Mouse (Mus musculus) T-helper 17 cell (primary cell): Measurements from ENCODE around the gene Stx6.

ENCODE experiments used
- in situ Hi-C, 2 experiments: fragments of 300-600 bp; cut with MboI, MseI; formaldehyde crosslinking; loops; 1 replicate in 1 of 2; 2 replicates in 1 of 2; pipeline ENCODE4 v1.15.1; 2025; ENCODE audit warnings: high pct_unique_total_duplicates in 2 of 2

Stx6 gene

DNA sequence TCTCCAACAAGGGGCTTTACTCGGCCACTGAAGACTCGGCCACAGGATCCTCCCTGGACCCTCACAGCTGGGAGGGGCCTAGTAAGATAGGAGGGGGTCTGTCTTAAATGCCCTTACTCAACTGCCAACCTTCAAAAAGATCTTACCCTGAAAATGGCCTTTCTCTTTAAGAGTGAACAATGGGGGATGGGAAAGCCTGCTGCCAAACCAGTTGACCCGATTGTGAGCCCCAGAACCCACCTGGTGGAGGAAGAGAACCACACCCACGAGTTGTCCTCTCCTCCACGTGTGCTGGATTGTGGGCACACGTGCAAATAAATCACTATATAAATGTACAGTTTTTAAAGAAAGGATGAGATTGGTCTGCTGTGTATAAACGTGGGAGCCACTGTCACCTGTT, 46.8 kb downstream of the Stx6 start:
- in situ Hi-C loops = no loop called here

DNA sequence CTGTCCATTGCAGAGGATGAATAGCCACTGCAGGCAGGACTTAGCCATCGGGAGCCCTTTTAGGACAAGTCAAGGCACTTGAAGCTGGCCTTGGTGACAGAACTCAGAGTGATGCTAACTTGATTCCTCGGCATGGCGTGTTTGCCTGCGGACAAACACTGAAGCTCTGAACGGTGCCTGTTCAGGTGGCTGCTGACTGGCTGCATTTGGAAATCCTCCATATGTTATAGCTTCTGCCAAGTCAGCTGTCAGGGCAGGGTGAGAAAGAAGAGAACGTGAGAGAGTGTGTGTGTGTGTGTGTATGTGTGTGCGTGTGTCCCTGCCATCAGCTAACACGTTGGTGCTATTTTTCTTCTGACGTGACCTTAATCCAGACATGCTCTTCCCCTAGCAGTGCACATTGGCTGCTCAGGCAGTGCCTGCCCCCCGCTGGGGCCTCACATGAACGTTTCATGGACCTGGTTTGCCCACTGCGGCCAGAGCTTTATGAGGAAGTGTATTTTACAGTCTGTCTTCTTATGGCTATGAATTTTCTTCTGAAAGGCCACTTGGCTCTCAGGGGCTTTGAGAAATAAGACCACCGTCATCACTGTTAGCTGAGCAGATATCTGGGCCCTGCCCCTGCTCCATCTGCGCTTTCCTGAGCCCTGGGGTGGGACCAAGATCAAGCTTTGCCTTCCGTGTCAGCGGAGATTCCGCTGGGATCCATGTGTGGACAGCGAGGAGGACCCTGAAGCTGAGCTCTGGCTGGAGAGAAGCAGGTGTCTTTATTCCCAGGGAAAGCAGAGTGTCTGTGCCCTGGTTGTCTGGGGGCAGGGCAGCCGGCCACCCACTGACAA, 47.5 kb downstream of the Stx6 start:
- in situ Hi-C loops = no loop called here

DNA sequence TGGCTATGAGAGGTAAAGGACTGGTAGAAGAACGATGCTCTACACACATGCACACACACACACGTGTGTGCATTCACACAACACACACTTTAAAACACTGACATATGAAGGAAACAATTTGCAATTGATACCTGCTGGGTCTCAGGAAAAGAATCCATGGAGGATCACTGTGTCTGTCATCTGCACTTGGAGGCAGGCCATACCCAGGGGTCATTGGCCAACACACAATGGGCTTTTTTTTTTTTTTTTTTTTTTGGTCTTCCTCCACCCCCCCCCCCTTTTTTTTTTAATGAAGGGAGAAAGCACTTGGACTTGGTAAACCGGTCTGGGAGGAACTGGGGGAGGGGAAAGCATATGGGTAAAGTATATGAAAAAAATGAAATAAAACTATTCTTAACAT, 49.3 kb downstream of the Stx6 start:
- in situ Hi-C loops = no loop called here

DNA sequence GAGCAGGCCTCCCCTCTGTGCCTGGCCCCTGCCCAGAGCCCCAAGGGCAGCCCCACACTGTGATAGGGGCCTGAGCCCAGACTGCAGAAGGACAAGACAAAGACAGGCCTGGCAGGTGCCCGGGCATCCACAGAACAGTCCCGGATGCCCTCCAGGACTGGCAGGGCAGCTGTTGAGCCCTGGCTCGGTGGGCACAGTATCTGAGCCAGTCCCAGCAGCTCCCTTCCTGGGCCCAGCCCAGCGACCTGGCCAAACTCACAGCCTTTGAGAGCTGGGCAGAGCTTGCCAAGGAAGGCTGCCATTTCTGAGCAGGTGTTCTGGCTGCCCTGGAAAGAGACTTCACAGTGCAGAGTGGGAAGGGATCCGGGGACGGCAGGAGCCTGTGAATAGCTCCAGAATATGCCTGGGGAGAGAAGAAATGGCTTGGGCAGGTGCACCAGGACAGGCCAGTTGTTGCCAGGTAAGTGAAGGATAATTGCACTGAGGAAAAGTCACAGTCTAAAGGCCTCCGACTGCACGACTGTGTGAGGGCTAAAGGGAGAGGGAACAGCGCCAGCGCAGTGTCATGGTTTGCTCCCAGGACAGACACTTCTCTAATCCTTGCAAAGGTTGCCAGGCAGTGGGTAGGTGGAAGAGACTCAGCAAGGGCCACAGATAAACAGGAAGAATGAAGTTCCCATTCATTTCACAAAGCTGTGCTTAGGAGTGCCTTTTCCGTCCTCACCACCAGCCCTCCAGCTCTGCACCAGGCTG, 51.7 kb downstream of the Stx6 start:
- in situ Hi-C loops = no loop called here

DNA sequence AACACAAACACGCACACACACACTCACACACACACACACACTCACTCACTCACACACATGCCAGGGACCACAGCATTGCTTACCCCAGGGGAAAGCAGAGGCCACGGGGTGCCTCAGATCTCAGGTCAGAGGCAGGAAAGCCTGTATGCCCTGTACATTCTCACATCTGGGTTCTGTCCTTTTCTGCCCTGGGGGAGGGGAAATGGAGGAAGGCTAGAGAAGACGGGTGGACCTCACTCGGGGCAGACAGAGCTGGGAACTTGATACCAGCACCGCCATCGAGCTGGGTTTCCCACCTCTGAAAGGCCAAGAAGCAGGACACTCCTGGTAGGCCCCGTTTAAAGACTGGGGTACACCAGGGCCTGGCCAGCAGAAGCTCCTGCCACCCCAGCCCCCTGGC, 52.5 kb downstream of the Stx6 start:
- in situ Hi-C loops = no loop called here

DNA sequence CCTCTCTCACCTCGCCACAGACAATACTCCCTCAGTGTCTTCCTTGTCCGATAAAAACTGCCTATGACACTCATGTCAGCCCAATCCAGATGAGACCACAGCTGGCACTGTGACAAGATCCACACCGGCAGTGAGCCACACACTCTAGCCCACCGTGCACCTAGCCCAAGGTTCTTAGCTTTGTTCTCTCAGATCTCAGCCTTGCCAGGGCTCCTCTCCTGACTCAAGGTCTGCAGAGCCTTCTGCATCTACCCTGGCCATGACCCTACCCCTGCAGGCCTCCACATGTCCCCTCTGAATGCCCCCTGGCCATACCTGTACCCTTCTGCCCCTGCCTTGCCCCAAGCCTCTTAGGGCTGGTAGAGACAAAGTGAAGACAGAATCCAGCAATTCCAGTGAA, 53.6 kb downstream of the Stx6 start:
- in situ Hi-C loops = no loop called here

DNA sequence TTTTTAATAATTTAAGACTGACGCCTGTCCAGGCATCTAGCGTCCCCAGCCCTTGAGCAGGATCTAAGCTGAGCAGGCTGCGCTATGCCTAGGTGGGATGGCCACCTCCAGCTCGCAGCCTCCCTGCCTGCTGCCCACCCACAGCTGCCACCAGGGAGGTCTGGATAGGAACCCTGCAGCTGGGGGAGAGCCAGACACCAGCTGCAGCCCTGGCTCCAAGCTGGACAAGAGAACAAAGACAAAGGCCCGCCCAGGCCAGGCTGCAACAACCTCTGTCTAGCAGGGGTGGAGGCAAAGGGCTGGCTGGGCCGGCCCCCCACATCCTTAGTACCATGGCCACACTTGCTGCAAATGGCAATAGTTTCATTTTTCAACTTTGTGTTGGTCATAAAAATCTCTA, 54.0 kb downstream of the Stx6 start:
- in situ Hi-C loops = no loop called here

DNA sequence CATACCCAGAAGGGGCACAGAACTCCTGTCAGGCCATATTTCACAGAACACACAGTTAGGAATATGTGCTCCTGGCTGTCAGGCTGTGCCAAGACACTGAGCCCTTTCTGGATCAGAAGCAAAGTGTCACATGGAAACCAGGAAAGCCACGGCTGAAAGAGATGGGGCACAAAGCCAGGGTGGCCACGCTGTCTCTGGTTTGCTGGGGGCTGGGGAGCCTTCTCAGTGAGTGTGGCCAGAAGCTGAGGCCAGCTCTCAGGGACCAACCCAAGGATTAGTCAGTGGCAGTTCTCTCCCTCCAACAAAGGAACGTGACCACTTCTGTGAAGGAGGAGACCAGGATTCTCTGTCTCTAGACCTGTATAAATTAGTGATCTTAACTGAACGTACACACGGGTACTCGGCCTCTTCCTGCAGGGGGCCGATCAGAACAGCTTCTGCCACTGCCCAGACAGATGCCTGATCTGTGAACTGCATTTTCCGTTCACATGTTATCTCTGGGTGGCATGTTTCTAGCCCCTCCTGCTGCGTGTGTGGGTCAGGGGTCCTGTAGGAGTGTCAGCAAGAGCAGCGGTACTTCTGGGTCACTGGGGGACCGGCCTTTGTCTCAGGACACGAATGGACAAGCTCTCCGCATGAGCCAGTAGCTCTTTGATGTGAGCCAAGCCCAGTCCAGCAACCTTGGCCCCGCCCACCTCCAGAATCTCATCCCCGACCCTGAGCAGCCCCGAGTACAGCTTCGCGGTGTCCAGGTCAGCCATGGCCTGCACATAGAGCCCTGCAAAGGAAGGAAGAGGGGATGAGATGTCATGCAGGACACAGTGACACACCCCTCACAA, 54.6 kb downstream of the Stx6 start:
- in situ Hi-C loops = no loop called here

DNA sequence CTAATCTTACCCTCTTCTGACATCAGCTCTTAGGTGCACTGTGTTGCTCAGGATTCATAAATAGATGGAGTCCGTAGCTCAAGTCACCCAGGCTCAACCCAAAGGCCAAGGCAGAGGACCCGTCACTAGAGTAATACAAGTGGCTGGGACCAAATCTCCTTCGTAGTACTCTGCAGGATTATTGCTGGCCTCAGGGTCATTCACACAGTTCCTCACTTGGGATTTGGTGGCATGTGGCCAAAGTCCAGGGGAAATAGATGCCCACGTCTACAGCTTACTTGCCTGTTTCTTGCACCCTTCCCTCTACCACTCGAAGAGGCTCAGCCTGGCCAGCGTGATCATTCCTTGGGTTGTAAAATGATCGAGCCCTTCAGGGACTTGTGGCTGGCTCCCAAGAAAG, 55.4 kb downstream of the Stx6 start:
- in situ Hi-C loops = no loop called here

DNA sequence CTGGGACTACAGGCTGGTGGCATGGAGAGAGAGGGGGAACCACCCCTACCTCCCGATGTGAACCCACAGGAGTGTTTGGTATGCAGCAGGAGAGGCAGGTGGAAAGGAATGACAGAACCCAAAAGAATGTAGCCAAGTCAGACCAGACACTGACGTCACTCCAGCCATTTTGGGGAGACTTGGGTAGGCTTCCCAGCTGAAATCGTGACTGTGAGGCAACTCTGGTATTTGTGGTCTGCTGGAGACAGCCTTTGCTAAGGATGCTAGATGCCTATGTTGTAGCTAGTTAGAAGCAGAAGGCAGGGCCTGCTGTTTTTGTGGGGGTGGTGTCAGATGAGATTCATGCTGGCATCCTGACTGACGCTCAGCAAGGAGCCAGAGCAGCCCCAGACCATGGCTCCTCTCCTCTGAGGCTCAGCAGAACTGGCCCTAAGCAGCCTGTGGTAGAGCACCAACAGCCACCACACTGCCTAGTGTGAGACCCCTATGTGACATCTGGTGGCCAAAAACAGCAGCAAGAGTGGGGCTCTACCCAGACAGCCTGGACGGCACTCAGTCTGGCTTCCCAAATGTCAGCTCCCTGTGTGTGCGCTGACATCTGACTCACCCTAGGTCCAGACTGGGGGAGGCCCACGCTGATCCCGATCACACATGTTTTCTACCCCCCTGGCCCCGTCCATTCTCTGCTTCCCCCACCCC, 56.7 kb downstream of the Stx6 start:
- in situ Hi-C loops = loop anchor here (5.0 kb wide), 3 partner anchors 118 to 428 kb away; partner anchors contain the start of gene Ier5 (in 1 of the 2)

DNA sequence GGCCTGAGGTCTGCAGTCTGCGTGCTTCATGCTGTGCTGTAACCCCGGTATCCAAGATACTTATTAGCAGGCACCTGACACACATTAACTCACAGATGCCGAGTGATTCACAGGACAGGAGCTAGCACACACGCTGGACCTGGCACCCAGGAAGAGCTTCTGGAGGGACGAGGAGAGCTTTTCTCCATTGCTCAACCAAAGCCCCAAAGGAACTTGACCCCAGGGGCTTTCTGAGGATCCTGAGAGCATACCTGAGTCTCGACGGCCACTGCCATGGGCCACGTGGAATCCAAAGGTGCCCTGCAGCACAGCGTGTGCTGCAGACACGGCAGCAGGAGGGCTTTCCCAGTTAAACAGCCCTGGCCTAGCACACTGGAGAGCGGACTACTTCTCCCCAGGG, 57.8 kb downstream of the Stx6 start:
- in situ Hi-C loops = loop anchor here (5.0 kb wide), 3 partner anchors 119 to 429 kb away; partner anchors contain the start of gene Ier5 (in 1 of the 2)

DNA sequence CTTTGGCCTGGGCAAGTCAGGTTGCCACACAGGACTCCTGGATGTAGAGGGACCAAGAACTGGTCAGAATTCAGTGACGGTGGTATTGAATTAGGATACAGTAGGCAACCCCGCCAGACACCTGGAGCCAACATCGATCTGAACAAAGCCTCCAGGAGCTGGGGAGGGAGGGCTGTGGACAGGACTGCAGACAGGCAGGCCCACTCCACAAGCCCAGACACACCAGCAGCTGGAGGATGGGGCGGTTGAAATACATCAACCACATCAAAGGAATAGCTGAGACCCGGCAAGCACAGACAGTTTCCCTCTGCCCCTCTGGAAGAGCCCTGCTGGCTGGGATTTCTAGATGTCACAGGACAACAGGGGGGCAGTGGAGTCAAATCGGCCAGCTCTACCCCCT, 58.3 kb downstream of the Stx6 start:
- in situ Hi-C loops = loop anchor here (5.0 kb wide), 3 partner anchors 120 to 430 kb away; partner anchors contain the start of gene Ier5 (in 1 of the 2)

DNA sequence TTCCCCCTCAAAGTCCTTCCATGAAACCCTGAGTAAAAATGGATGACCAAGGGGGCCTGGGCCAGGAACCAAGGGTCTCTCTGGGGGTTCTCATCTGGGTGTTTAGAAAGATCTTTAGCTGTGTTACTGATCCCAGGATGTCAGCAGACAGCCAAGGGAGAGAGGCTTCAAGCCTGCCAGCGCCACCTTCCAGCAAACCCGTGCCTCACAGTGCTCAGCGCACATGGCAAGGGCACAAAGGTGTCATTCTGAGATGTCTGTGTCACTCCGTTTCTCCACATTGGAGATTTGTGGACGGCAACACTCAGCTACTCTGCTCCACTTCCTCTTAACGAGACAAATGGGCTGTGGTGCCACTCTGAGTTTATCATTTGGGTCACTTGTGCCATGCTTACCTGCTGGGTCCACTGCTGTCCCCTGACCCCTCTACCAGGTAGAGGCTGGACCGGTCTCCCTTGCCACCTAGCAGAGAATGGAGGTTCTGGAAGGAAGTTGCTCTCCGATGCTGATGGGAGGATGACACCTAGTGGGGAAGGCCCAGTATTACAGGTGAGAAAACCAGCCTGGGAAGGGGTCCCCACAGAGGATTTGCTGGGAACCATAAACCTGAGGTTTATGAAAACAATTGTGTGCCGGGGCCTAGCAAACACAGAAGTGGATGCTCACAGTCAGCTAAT, 59.5 kb downstream of the Stx6 start:
- in situ Hi-C loops = loop anchor here (5.0 kb wide), 3 partner anchors 121 to 431 kb away; partner anchors contain the start of gene Ier5 (in 1 of the 2)

DNA sequence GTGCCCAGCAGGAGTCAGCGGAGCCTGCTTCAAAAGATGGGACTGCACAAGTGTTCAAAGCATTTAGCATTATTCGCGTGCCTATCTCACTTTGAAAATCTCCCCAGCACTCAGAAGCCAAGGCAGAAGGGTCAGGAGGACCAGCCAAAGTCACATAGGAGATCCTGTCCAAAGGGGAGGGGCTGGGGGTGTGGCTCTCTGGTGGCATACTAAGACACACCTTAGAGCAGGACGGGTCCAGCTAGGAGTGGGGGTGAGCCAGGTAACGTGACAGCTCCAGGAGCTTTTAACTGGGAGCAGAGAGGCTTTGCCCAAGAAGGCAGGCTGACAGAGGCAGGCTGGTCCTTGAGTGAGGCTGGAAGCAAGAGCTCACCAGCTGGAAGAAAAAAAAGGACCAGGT, 60.4 kb downstream of the Stx6 start:
- in situ Hi-C loops = loop anchor here (5.0 kb wide), 3 partner anchors 122 to 432 kb away; partner anchors contain the start of gene Ier5 (in 1 of the 2)

DNA sequence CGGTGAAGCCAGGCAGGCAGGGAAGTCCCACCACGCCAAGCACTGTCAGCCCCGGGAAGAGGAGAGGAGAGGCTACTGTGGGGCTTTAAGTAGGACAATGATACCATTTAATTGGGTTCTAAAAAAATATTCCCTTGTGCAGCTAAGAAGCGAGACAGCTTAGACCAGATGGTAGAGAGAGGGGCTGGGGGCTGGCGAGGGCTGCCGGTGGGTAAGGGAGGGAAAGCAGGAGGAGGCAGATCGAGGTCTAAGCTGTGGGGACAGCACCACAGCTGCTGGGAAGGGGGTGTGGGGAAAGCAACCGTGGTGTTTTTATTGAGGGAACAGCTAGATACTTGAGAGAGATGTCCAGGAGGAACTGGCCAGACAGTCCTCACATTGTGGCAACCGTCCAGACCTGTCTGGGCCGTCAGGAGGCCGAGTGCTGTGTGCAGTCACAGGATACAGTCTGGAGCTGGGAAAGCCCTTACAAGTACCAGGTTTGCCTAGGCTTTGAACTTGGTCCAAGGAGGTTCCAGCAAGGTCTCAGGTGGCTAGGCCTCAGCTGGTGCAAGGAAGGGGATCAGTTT, 63.7 kb downstream of the Stx6 start:
- in situ Hi-C loops = no loop called here

DNA sequence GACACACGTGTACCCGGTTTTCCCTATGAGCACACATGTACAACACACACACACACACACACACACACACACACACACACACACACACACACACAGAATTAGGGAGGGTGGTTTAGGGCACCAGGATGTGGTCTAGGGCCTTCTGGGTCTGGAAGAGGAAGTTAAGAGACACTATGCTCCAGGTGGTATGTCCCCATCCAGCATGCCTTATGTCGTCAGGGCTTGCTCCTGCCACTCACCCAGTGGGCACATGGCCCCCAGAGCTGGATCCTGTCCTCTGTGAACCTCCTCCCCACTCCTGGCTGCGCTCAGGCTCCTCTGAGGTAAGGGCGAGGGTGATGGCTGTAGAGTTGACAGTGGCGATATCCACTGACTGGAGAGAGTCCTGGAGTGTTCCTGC, 64.5 kb downstream of the Stx6 start:
- in situ Hi-C loops = no loop called here

DNA sequence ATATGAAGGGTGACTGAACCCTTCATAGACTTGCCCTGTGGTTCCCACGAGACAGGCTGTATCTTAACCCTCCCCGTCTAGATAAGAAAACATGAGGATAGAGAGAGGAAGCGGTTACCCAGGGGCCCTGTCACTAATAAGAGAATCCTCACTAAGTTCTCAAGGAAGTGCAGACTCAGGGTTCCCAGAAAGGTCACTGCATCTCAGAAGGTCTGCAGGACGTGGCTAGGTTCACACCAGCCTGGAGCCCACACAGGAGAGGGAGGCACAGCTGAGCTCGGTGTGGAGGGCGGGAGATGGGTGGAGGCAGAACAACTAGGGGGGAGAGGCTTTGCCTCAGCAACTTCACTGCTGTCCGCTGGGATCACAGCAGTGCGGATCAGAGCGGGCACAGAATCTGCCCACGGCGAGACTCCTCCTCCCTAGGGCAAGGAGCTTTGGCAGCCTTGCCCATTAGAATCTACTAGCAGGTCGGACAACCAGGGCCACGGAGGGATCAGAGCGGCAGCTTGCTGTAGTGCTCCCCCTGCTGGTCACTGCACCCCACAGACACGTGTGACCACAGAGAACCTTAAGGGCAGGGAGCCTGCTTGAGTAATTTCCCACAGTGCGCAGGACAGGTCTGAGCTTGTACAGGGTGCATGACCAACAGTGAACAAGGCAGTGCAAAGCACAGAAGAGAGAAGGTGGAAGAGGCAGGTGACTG, 65.5 kb downstream of the Stx6 start:
- in situ Hi-C loops = no loop called here

DNA sequence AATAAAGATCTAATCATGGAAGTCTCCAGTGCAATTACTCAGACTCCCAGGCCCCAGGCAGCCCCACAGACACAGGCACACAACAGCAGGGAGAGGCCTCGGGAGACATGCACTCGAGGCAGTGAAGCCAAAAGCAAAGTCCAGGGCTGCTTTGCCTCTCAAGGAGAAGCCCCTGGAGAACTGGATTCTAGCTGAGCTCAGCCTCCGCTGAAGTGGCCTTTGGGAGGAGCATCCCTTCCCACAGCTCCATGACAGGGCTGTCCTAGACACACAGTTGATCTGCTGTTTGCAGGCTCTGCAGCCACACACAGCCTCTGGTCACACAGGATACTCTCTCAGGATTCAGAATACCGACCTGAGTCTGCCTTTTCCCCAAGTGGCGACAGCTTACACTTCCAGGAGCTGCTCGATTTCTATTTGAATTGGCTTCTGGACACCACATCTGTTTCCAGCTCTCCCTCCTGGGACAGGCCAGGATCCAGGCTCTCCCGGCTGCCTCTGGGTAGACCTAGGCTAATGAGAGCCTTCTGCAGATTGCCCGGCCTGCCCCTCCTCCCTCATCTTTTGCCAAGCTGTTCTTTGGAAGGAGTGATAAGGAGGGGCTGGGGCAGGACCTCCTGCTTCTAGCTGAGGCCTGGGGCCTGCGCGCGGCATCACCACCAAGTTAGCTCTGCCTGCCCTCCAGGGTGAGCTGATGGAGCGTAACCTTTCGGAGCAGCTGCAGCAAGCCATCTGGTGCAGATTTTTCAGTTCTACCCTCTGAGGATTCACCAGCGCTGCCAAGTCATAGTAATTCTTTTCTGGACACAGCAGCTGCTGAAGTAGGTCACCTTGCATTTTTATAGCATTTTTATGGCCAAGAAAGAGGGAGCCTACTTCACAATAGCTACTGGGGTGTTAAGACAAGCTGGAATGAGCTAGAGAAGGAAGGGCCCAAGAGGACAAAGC, 71.2 kb downstream of the Stx6 start:
- in situ Hi-C loops = loop anchor here in 1 of 2 experiments (5.0 kb wide), 1 partner anchor 442 kb away; no protein-coding TSS in a partner anchor
